Mouse (Mus musculus): ENCODE results near the gene Ibtk. TPM values are rescaled to one million over a fixed set of nuclear protein-coding genes. Genes with fewer than 3 reads are reported as not detected.
A peak's percentile ranks its signal among the peaks of the same experiment; 100 is the strongest.
"Not testable (repeated sequence)": the region's sequence is repeated elsewhere in the genome, so short reads cannot be mapped to it uniquely, and the experiment has no call there.

Ibtk gene
- polyA plus RNA-seq (2015; fragmentation: Nextera tagmentation; extraction: Ambion mirVana) = 21.3 and 23.3 TPM in 2 replicates

GRCm38 (mm10) chr9:85749142-85749921 lies at the start of gene Ibtk:
Ibtk (minus strand) TSS chr9:85749334.
- H3K4me1 ChIP-seq (ENCODE audit: control insufficient read depth, insufficient read depth, low read length) = peaks cover 11% of the 10 kb centered on the region
- peak within 1 kb of the TSS; percentile 99 for H3K27ac ChIP-seq (ENCODE audit: low read length)
- H3K27me3 ChIP-seq (replicated peaks; ENCODE audit: control insufficient read depth, insufficient read depth, low read length) = no peaks in the 10 kb centered on the region
- WGBS = under 1% methylated on average over 52 of the region's 52 CpGs
- peak within 1 kb of the TSS; percentile 99 for H3K9ac ChIP-seq (ENCODE audit: low read depth, low read length)
- peak within 1 kb of the TSS; percentile 97 for H3K4me3 ChIP-seq (ENCODE audit: low read length)
- H3K36me3 ChIP-seq (ENCODE audit: control insufficient read depth, insufficient read depth, low read length) = no peaks in the 10 kb centered on the region
- H3K9me3 ChIP-seq (ENCODE audit: control insufficient read depth, low read length) = no peaks in the 10 kb centered on the region
- H3K4me2 ChIP-seq (ENCODE audit: low read depth, low read length) = peak within 1 kb of the TSS; percentile 81
- peak; percentile 99 for ATAC-seq

DNA sequence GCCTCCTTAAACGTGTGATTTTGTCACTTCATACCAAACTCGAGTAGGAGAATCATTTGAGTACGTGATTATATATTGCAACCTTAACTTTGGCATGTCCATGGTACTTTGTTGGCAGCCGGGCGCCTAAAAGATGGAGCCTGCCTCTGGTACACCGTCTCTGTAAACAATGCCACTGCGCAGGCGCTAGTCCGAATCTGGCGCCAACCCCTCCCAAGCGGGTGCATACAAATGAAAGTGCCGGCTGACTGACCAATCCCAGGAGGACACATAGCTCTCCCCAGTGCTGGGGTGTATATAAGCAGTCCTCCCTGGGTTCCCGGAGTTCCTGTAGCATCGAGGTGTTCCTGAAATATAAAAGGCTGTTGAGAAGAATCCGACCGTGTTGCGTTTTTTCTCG lies 42.4 kb upstream of the Ibtk start:
- not testable (repeated sequence) for H3K9me3 ChIP-seq (ENCODE audit: control insufficient read depth, low read length); ATAC-seq; H3K27me3 ChIP-seq (replicated peaks; ENCODE audit: control insufficient read depth, insufficient read depth, low read length); H3K4me2 ChIP-seq (ENCODE audit: low read depth, low read length); H3K4me3 ChIP-seq (ENCODE audit: low read length); H3K36me3 ChIP-seq (ENCODE audit: control insufficient read depth, insufficient read depth, low read length); H3K27ac ChIP-seq (ENCODE audit: low read length); H3K4me1 ChIP-seq (ENCODE audit: control insufficient read depth, insufficient read depth, low read length); H3K9ac ChIP-seq (ENCODE audit: low read depth, low read length)
- WGBS = 94% methylated on average over 18 of the region's 18 CpGs

DNA sequence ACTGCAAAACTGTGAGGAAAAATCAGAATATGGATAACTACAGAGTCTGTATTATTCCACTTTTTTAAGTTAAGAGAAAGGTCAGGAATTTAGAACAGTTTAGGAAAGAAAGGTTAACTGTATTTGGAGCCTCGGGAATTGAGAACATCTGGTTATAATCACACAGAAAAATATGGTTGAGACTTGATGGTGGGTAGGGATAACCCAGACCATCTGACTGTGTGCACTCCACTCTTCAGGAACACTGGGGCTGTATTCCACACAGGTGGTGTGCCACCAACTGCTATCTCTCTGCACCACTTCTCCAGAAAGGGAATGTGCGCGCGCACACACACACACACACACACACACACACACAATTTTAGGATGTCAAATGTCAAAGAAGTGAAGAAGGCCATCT lies 31.1 kb upstream of the Ibtk start:
- 84% methylated on average over 4 of the region's 4 CpGs for WGBS
- ATAC-seq = no peak
- no peaks in the 10 kb centered on the region for H3K36me3 ChIP-seq (ENCODE audit: control insufficient read depth, insufficient read depth, low read length)

DNA sequence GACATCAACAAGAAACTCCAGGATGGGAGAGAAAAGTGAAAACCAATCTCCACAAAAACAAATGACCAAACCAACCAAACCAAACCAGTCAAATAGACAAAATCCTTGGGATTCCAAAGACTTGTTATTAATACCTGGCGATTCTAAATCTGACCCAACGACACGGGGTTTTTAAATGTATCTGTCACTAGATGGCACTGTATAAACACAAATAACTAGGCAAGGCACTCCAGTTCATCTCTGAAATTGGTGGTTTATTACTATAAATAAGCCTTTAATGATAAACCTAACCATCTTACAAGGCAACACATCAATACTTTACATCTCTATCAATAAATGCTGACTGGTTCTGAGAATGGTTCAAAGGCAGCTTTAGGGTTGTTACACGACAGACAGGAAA lies 30.3 kb upstream of the Ibtk start:
- no peak overlapping the region for H3K4me3 ChIP-seq (ENCODE audit: low read length)
- H3K4me1 ChIP-seq (ENCODE audit: control insufficient read depth, insufficient read depth, low read length) = no peaks in the 10 kb centered on the region
- H3K9me3 ChIP-seq (ENCODE audit: control insufficient read depth, low read length) = no peaks in the 10 kb centered on the region
- 18% methylated on average over 4 of the region's 4 CpGs for WGBS
- no peak for ATAC-seq
- H3K4me2 ChIP-seq (ENCODE audit: low read depth, low read length) = no peak overlapping the region
- no peak overlapping the region for H3K9ac ChIP-seq (ENCODE audit: low read depth, low read length)
- no peaks in the 10 kb centered on the region for H3K27me3 ChIP-seq (replicated peaks; ENCODE audit: control insufficient read depth, insufficient read depth, low read length)
- no peak overlapping the region for H3K27ac ChIP-seq (ENCODE audit: low read length)
- H3K36me3 ChIP-seq (ENCODE audit: control insufficient read depth, insufficient read depth, low read length) = no peaks in the 10 kb centered on the region

More for the DNA sequence above, 31.1 kb upstream of the Ibtk start:
- Histone ChIP-seq H3K27ac (ENCODE audit: low read length) (no peak overlapping the region), H3K4me1 (ENCODE audit: control insufficient read depth, insufficient read depth, low read length) (no peaks in the 10 kb centered on the region), H3K27me3 (replicated peaks; ENCODE audit: control insufficient read depth, insufficient read depth, low read length) (no peaks in the 10 kb centered on the region), H3K4me2 (ENCODE audit: low read depth, low read length) (no peak overlapping the region), H3K9ac (ENCODE audit: low read depth, low read length) (no peak overlapping the region), H3K9me3 (ENCODE audit: control insufficient read depth, low read length) (no peaks in the 10 kb centered on the region), H3K4me3 (ENCODE audit: low read length) (no peak overlapping the region)

GRCm38 (mm10) chr9:85777544-85777943 lies 28.4 kb upstream of the Ibtk start:
- Histone ChIP-seq H3K27me3 (replicated peaks; ENCODE audit: control insufficient read depth, insufficient read depth, low read length) (no peaks in the 10 kb centered on the region), H3K36me3 (ENCODE audit: control insufficient read depth, insufficient read depth, low read length) (no peaks in the 10 kb centered on the region), H3K9me3 (ENCODE audit: control insufficient read depth, low read length) (no peaks in the 10 kb centered on the region), H3K4me1 (ENCODE audit: control insufficient read depth, insufficient read depth, low read length) (no peaks in the 10 kb centered on the region), H3K9ac (ENCODE audit: low read depth, low read length) (no peak overlapping the region), H3K4me2 (ENCODE audit: low read depth, low read length) (no peak overlapping the region), H3K4me3 (ENCODE audit: low read length) (no peak overlapping the region), H3K27ac (ENCODE audit: low read length) (no peak overlapping the region)
- no peak for ATAC-seq
- 65% methylated on average over 6 of the region's 6 CpGs for WGBS

GRCm38 (mm10) chr9:85772280-85772679 lies 23.1 kb upstream of the Ibtk start:
- H3K4me1 ChIP-seq (ENCODE audit: control insufficient read depth, insufficient read depth, low read length) = no peaks in the 10 kb centered on the region
- no peak overlapping the region for H3K27ac ChIP-seq (ENCODE audit: low read length)
- WGBS = 70% methylated on average over 12 of the region's 12 CpGs
- peak; percentile 36; the same call in 1 of the 2 replicates for ATAC-seq
- no peaks in the 10 kb centered on the region for H3K36me3 ChIP-seq (ENCODE audit: control insufficient read depth, insufficient read depth, low read length)
- H3K9me3 ChIP-seq (ENCODE audit: control insufficient read depth, low read length) = no peaks in the 10 kb centered on the region
- no peak overlapping the region for H3K9ac ChIP-seq (ENCODE audit: low read depth, low read length)
- H3K4me3 ChIP-seq (ENCODE audit: low read length) = no peak overlapping the region
- H3K4me2 ChIP-seq (ENCODE audit: low read depth, low read length) = no peak overlapping the region
- no peaks in the 10 kb centered on the region for H3K27me3 ChIP-seq (replicated peaks; ENCODE audit: control insufficient read depth, insufficient read depth, low read length)

- WGBS = 68% methylated on average over 3 of the region's 3 CpGs
- H3K9ac ChIP-seq (ENCODE audit: low read depth, low read length) = no peak overlapping the region
Measured at GRCm38 (mm10) chr9:85771454-85771853, 22.3 kb upstream of the Ibtk start.

GRCm38 (mm10) chr9:85770369-85770768 lies 21.2 kb upstream of the Ibtk start:
- no peak overlapping the region for H3K4me3 ChIP-seq (ENCODE audit: low read length)
- no peaks in the 10 kb centered on the region for H3K4me1 ChIP-seq (ENCODE audit: control insufficient read depth, insufficient read depth, low read length)
- WGBS = 45% methylated on average over 4 of the region's 4 CpGs
- no peak overlapping the region for H3K4me2 ChIP-seq (ENCODE audit: low read depth, low read length)
- no peak overlapping the region for H3K27ac ChIP-seq (ENCODE audit: low read length)
- no peak overlapping the region for H3K9ac ChIP-seq (ENCODE audit: low read depth, low read length)
- no peak for ATAC-seq
- H3K36me3 ChIP-seq (ENCODE audit: control insufficient read depth, insufficient read depth, low read length) = no peaks in the 10 kb centered on the region
- H3K9me3 ChIP-seq (ENCODE audit: control insufficient read depth, low read length) = no peaks in the 10 kb centered on the region
- no peaks in the 10 kb centered on the region for H3K27me3 ChIP-seq (replicated peaks; ENCODE audit: control insufficient read depth, insufficient read depth, low read length)

More at GRCm38 (mm10) chr9:85771454-85771853, 22.3 kb upstream of the Ibtk start:
- H3K4me1 ChIP-seq (ENCODE audit: control insufficient read depth, insufficient read depth, low read length) = no peaks in the 10 kb centered on the region
- no peaks in the 10 kb centered on the region for H3K36me3 ChIP-seq (ENCODE audit: control insufficient read depth, insufficient read depth, low read length)
- no peak overlapping the region for H3K4me2 ChIP-seq (ENCODE audit: low read depth, low read length)
- H3K4me3 ChIP-seq (ENCODE audit: low read length) = no peak overlapping the region
- no peak overlapping the region for H3K27ac ChIP-seq (ENCODE audit: low read length)
- no peak for ATAC-seq
- no peaks in the 10 kb centered on the region for H3K27me3 ChIP-seq (replicated peaks; ENCODE audit: control insufficient read depth, insufficient read depth, low read length)
- no peaks in the 10 kb centered on the region for H3K9me3 ChIP-seq (ENCODE audit: control insufficient read depth, low read length)

- Histone ChIP-seq H3K27ac (ENCODE audit: low read length) (no peak overlapping the region; the same call in 1 of the 2 replicates), H3K4me3 (ENCODE audit: low read length) (no peak overlapping the region), H3K36me3 (ENCODE audit: control insufficient read depth, insufficient read depth, low read length) (no peaks in the 10 kb centered on the region), H3K9me3 (ENCODE audit: control insufficient read depth, low read length) (no peaks in the 10 kb centered on the region), H3K4me2 (ENCODE audit: low read depth, low read length) (no peak overlapping the region), H3K4me1 (ENCODE audit: control insufficient read depth, insufficient read depth, low read length) (no peaks in the 10 kb centered on the region), H3K27me3 (replicated peaks; ENCODE audit: control insufficient read depth, insufficient read depth, low read length) (no peaks in the 10 kb centered on the region), H3K9ac (ENCODE audit: low read depth, low read length) (no peak overlapping the region)
- ATAC-seq = peak; percentile 75
- WGBS = 35% methylated on average over 12 of the region's 12 CpGs
Measured at GRCm38 (mm10) chr9:85769057-85769789, 20.1 kb upstream of the Ibtk start.
